Mouse (Mus musculus): ENCODE measurements around the gene Ncam2.
"Not testable (repeated sequence)": the region's sequence is repeated elsewhere in the genome, so short reads cannot be mapped to it uniquely, and the experiment has no call there.

Gene Ncam2

GRCm38 (mm10) chr16:81303806-81304205 is 103.3 kb downstream of the Ncam2 start:
- DNase-seq: no peak

GRCm38 (mm10) chr16:81309215-81309614 is 108.7 kb downstream of the Ncam2 start:
- DNase-seq: no peak

GRCm38 (mm10) chr16:81319037-81319436 is 118.5 kb downstream of the Ncam2 start:
- DNase-seq: no peak

- DNase-seq: no peak
Measured at GRCm38 (mm10) chr16:81330539-81330938, 130.0 kb downstream of the Ncam2 start.

GRCm38 (mm10) chr16:81365901-81366300 is 165.4 kb downstream of the Ncam2 start:
- DNase-seq: no peak

- no peak for DNase-seq
Measured at GRCm38 (mm10) chr16:81374234-81374633, 173.7 kb downstream of the Ncam2 start.

GRCm38 (mm10) chr16:81380434-81380833 is 179.9 kb downstream of the Ncam2 start:
- DNase-seq: no peak

- no peak for DNase-seq
Measured at GRCm38 (mm10) chr16:81388646-81389045, 188.1 kb downstream of the Ncam2 start.

GRCm38 (mm10) chr16:81434559-81434958 is 234.1 kb downstream of the Ncam2 start:
- no peak for DNase-seq

GRCm38 (mm10) chr16:81437091-81437867 is 236.8 kb downstream of the Ncam2 start:
- peak; percentile 90 for DNase-seq

GRCm38 (mm10) chr16:81437868-81438249 is 237.4 kb downstream of the Ncam2 start:
- no peak for DNase-seq

- no peak for DNase-seq
Measured at GRCm38 (mm10) chr16:81450851-81451250, 250.4 kb downstream of the Ncam2 start.

- no peak for DNase-seq
Measured at GRCm38 (mm10) chr16:81452988-81453387, 252.5 kb downstream of the Ncam2 start.

GRCm38 (mm10) chr16:81454472-81454871 is 254.0 kb downstream of the Ncam2 start:
- no peak for DNase-seq

GRCm38 (mm10) chr16:81462731-81463130 is 262.2 kb downstream of the Ncam2 start:
- DNase-seq: not testable (repeated sequence)

GRCm38 (mm10) chr16:81472925-81473324 is 272.4 kb downstream of the Ncam2 start:
- DNase-seq: no peak

GRCm38 (mm10) chr16:81481058-81481457 is 280.6 kb downstream of the Ncam2 start:
- DNase-seq: no peak

GRCm38 (mm10) chr16:81496111-81496510 is 295.6 kb downstream of the Ncam2 start:
- DNase-seq: no peak

- DNase-seq: no peak
Measured at GRCm38 (mm10) chr16:81502578-81502977, 302.1 kb downstream of the Ncam2 start.

GRCm38 (mm10) chr16:81536230-81536629 is 335.7 kb downstream of the Ncam2 start:
- DNase-seq: no peak

GRCm38 (mm10) chr16:81587565-81588107 is 387.1 kb downstream of the Ncam2 start:
- no peak for DNase-seq

GRCm38 (mm10) chr16:81623276-81623675 is 422.8 kb downstream of the Ncam2 start:
- DNase-seq: no peak

GRCm38 (mm10) chr16:81623776-81624175 is 423.3 kb downstream of the Ncam2 start:
- DNase-seq: no peak

- DNase-seq: no peak
Measured at GRCm38 (mm10) chr16:81650286-81650685, 449.8 kb downstream of the Ncam2 start.

GRCm38 (mm10) chr16:81651550-81651949 is 451.1 kb downstream of the Ncam2 start:
- no peak for DNase-seq
